Mouse (Mus musculus) CD4-positive, CD25-positive, alpha-beta regulatory T cell, adult 9 weeks (primary cell): Measurements from ENCODE around the gene Cyp4f13. TPM values are rescaled to one million over a fixed set of nuclear protein-coding genes. Genes with fewer than 3 reads are reported as not detected.

Experiments used
- polyA plus RNA-seq: library from polyadenylated mRNA; unstranded; fragments of 100-300 nt; shearing (Covaris generic); gene quantifications from one replicate; pipeline ENCODE4 v1.2.1, GENCODE M21; 2017

Cyp4f13 gene
- polyA plus RNA-seq, result 54.9 TPM

GRCm38 (mm10) chr17:32947215-32947914 is at the start of gene Cyp4f13:
Cyp4f13 (minus strand) TSS chr17:32947402.

GRCm38 (mm10) chr17:32992699-32993474 is 45.7 kb upstream of the Cyp4f13 start, which contains the start of gene Zfp952:
Zfp952 (plus strand) TSS chr17:32993129.

GRCm38 (mm10) chr17:32965623-32966290 is 18.6 kb upstream of the Cyp4f13 start, which contains the start of gene Zfp472:
Zfp472 (plus strand) TSS chr17:32965814.

GRCm38 (mm10) chr17:32917131-32917530 is 30.1 kb downstream of the Cyp4f13 start, which contains the start of gene Cyp4f14:
Cyp4f14 (minus strand) TSS chr17:32917342.

GRCm38 (mm10) chr17:32891239-32892180 is 55.7 kb downstream of the Cyp4f13 start, which contains the start of gene Zfp870:
Zfp870 (minus strand) TSS chr17:32891642.

Other genes starting within 250 kb of the Cyp4f13 start
- gene Zfp871, start 159.1 kb downstream of the Cyp4f13 start, polyA plus RNA-seq, result 41.5 TPM
- gene Zfp811, start 137.5 kb downstream of the Cyp4f13 start, polyA plus RNA-seq, result 0.16 TPM
- 16.0 TPM for gene Zfp799, start 117.1 kb downstream of the Cyp4f13 start, polyA plus RNA-seq
- gene Zfp870, start 55.8 kb downstream of the Cyp4f13 start, polyA plus RNA-seq, result 15.9 TPM
- gene Cyp4f14, start 30.1 kb downstream of the Cyp4f13 start, polyA plus RNA-seq, result not detected
- gene Zfp472, start 18.4 kb upstream of the Cyp4f13 start, polyA plus RNA-seq, result 24.0 TPM
- gene Zfp952, start 45.7 kb upstream of the Cyp4f13 start, polyA plus RNA-seq, result 20.4 TPM
- 12.3 TPM for gene Zfp763, start 86.0 kb upstream of the Cyp4f13 start, polyA plus RNA-seq
- not detected for gene 4921501E09Rik, start 120.7 kb upstream of the Cyp4f13 start, polyA plus RNA-seq
- gene Zfp563, start 141.9 kb upstream of the Cyp4f13 start, polyA plus RNA-seq, result 8.9 TPM
- not detected for gene Morc2b, start 192.3 kb upstream of the Cyp4f13 start, polyA plus RNA-seq
- gene Olfr55, start 221.0 kb upstream of the Cyp4f13 start, polyA plus RNA-seq, result not detected
- gene Olfr239, start 243.9 kb upstream of the Cyp4f13 start, polyA plus RNA-seq, result not detected